Mouse (Mus musculus) fat pad, adult 2 months (tissue): ENCODE results near the gene Wnt5b.
A peak's percentile ranks its signal among the peaks of the same experiment; 100 is the strongest.

ENCODE experiments used
- DNase-seq: peaks from one replicate; pipeline ENCODE4 v3.0.0-alpha.2; 2011; ENCODE audit warnings: low read depth, low spot score; ENCODE audit errors: extremely low read depth

Gene Wnt5b

GRCm38 (mm10) chr6:119543803-119544517, at the start of gene Wnt5b:
Gene Wnt5b, minus strand, starts transcription at chr6:119544347.
- no peak for DNase-seq

- DNase-seq: no peak
These were observed 46.7 kb upstream of the Wnt5b start for GRCm38 (mm10) chr6:119590872-119591271.

GRCm38 (mm10) chr6:119587897-119588296, 43.8 kb upstream of the Wnt5b start:
- DNase-seq: no peak

- no peak for DNase-seq
These were observed 43.3 kb upstream of the Wnt5b start for GRCm38 (mm10) chr6:119587454-119587853.

DNA sequence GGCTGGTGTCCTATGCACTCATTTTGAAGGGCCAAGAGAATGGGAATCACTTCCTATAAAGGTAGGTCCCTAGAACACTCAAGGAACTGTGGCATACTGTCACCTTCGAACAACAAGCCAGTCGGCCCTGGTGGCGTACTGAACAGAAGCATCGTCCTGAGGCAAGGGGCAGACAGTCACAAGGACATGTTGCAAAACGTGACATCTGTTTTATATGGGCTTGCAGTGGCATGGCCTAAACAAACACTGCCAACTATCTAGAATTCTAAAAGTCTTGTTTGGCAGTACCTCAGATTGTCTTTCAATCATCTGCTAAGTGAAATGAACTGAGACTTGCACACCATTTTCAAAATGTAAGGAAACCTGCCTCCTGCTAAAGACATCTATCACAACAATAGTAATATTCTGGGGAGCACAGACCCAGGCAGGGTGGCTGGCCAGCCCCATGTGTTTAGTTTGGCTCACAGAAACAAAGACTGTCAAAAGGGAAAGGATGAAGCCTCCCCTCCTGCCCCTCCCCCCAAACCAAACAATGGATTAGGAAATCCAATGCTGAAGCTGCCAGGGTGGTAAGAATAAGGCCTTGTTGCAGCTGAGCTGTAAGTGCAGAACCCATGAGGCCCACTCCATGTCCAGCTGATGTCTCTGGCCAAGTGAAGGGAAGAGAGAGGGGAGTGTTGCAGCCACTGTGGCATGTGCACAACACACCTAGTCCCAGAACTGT, 41.7 kb upstream of the Wnt5b start:
- peak; percentile 23 for DNase-seq

GRCm38 (mm10) chr6:119584061-119584460, 39.9 kb upstream of the Wnt5b start:
- no peak for DNase-seq

DNA sequence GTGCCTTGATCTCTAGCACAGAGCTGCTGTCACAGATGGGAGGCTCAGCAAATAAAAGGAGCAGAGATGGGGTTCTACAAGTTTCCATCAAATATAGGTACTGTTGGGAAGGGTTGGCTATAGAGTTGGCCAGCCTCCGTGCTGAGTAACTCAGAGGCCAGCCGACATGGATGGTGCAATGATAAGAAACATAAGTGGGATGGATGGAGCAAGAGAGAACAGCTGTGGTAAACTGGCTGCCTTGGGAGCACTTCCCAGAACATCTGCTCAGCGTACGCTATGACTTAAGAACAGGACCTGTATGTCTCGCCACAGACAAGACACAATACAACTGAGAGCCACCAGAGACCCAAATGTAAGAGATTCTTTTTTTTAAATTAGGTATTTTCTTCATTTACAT, 39.0 kb upstream of the Wnt5b start:
- no peak for DNase-seq

DNA sequence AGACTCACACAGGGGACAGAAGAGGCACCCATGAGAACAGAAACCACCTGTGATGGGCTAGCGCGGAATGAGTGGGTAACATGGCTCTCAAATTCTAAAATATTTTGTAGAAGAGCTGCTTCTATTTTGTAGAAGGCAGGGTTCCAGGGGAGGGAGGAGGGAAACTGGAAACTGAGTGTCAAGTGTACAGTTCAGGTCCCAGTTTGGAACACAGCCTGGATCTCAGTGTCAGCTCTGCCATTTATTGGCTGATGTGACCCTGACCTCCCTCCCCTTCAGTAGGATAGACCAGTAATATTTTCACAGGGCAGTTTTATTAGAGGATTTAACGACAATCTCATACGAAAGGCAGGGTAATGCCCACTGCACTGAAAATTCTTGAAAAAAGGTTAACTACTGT, 32.6 kb upstream of the Wnt5b start:
- DNase-seq: no peak

- DNase-seq: no peak
These were observed 31.2 kb upstream of the Wnt5b start for GRCm38 (mm10) chr6:119575331-119575730.

DNA sequence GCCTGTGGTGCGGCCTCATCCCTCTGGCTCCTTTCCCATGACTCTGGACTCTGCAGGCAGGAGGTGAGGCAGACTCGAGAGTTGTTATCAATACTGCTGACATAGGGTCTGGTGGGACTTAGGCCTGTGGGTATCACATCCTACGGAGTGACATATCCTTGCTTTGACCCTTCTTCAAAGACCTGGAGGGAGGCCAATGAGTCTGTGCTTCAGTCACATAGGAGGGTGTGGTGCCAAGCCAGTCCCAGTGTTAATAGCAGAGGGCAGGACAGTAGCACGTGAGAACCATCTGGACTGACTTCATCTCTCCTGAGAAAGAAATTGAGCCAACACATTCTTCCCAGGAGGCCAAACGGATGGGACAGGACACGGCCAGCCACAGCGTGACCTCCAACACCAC, 28.1 kb upstream of the Wnt5b start:
- no peak for DNase-seq

GRCm38 (mm10) chr6:119570797-119571196, 26.6 kb upstream of the Wnt5b start:
- no peak for DNase-seq

DNA sequence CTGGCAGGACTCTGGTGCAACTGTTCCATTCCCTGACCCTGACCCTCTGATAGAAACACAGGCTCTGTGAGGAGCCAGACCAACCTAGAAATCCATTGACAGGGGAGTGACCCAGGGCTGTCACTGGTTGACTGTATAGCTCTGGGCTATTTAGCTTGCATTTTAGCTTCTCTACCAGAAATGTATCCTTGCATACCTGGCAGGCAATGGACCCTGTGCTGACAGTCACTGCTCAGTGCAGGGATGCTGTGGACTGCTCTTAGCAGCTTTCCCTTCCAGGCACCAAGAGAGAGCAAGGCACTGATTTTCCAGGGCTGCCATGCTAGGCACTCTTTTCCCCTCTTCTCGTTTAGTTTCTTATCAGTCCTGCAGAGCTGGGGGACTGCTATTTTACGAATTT, 24.2 kb upstream of the Wnt5b start:
- no peak for DNase-seq

- DNase-seq: peak; percentile 30
These were observed 21.6 kb upstream of the Wnt5b start for GRCm38 (mm10) chr6:119565451-119566379.

GRCm38 (mm10) chr6:119562558-119562957, 18.4 kb upstream of the Wnt5b start:
- DNase-seq: no peak

DNA sequence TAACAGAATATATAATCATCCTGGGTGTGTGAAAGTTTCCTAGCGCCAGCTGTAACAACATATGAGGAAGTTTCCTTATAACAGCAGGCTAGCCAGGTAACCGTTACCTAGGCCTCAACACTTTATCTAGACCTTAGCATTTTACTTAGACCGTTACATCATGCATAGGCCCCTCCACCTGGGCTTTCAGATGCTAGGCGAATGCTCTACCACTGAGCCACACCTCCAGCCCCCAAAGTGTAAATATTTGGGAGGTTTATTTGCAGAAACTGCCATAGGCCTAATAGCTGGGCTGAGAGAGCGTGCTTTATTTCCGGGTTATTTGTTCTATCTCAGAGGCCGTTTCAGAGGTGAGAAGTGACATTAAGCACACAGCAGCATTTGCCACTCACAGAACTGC, 14.7 kb upstream of the Wnt5b start:
- DNase-seq: no peak

- DNase-seq: no peak
These were observed 10.3 kb upstream of the Wnt5b start for GRCm38 (mm10) chr6:119554439-119554838.

DNA sequence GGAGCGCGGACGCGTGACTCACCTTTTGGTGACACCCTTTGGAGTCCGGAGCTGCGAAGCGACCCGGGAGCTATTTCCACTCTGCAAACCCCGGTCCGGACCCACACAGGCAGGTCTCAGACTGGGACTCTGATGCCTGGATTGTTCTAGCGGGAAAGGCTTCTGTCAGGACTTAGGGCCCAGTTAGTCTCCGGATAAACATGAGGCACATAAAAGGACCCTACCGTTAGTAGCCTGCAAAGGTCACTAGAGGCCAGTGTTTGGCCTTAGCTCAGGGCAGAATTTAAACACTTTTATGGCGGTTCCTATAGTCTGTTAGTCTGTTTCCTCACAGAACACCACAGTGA, 344 bp upstream of the Wnt5b start:
- no peak for DNase-seq

GRCm38 (mm10) chr6:119543456-119543802, 718 bp downstream of the Wnt5b start:
- no peak for DNase-seq

GRCm38 (mm10) chr6:119535867-119536266, 8.3 kb downstream of the Wnt5b start:
- DNase-seq: no peak

GRCm38 (mm10) chr6:119533170-119533709, 10.9 kb downstream of the Wnt5b start:
- no peak for DNase-seq

- no peak for DNase-seq
These were observed 14.5 kb downstream of the Wnt5b start for GRCm38 (mm10) chr6:119529659-119530058.
